3 mouse cellular contexts compared by ENCODE assay signal in genomic region chr6:18373652-18374051, GRCm38 (mm10).
"Had no signal": no experiment of that assay in that cellular context is flagged by ENCODE, and none has a peak within 500 bp of the region (broad histone marks: within the 10 kb centered on the region; RNA-seq: fewer than 3 reads in every experiment).

No protein-coding gene starts in this region.

- H3K4me2 ChIP-seq: liver, embryonic 13.5 days; midbrain, embryonic 11.5 days had no signal

- H3K36me3 ChIP-seq: liver, embryonic 13.5 days had no signal

- DNase-seq: liver, embryonic 13.5 days had no signal

- H3K9me3 ChIP-seq: liver, embryonic 13.5 days had no signal

- H3K27ac ChIP-seq: liver, embryonic 13.5 days had no signal

- H3K9ac ChIP-seq: liver, embryonic 13.5 days had no signal

- H3K27me3 ChIP-seq: liver, embryonic 13.5 days had no signal

- H3K4me3 ChIP-seq: liver, embryonic 13.5 days had no signal

- ATAC-seq: inflammation-experienced regulatory T-cells, adult 6 months had no signal
